Mouse (Mus musculus): ENCODE data around the gene Txn1. TPM values are rescaled to one million over a fixed set of nuclear protein-coding genes. Genes with fewer than 3 reads are reported as not detected.

Txn1 gene
- total RNA-seq, 2 experiments from 2014 or later = 123 to 131 TPM

GRCm38 (mm10) chr4:57942892-57943291 lies 13.3 kb downstream of the Txn1 start:
- no peak for DNase-seq

GRCm38 (mm10) chr4:57940631-57941030 lies 15.6 kb downstream of the Txn1 start:
- no peak for DNase-seq

- no peak for DNase-seq
Measured at GRCm38 (mm10) chr4:57937292-57937691, 18.9 kb downstream of the Txn1 start.

- DNase-seq = no peak
Measured at GRCm38 (mm10) chr4:57934181-57934580, 22.0 kb downstream of the Txn1 start.

- DNase-seq = no peak
Measured at GRCm38 (mm10) chr4:57930559-57931170, 25.5 kb downstream of the Txn1 start.

- DNase-seq = no peak
Measured at GRCm38 (mm10) chr4:57927464-57928205, 28.6 kb downstream of the Txn1 start.

- DNase-seq = no peak
Measured at GRCm38 (mm10) chr4:57924556-57925071, 31.6 kb downstream of the Txn1 start.

- no peak for DNase-seq
Measured at GRCm38 (mm10) chr4:57922171-57922570, 34.0 kb downstream of the Txn1 start.

- DNase-seq = no peak
Measured at GRCm38 (mm10) chr4:57920522-57920921, 35.7 kb downstream of the Txn1 start.

- DNase-seq = no peak
Measured at GRCm38 (mm10) chr4:57919494-57920423, 36.5 kb downstream of the Txn1 start.

- no peak for DNase-seq
Measured at GRCm38 (mm10) chr4:57916711-57917110, 39.5 kb downstream of the Txn1 start.

- peak; percentile 31 for DNase-seq
Measured at GRCm38 (mm10) chr4:57916201-57916661, 40.0 kb downstream of the Txn1 start, which contains the start of gene D630039A03Rik. Gene D630039A03Rik (minus strand): TSS chr4:57916297.

GRCm38 (mm10) chr4:57915216-57915965 lies 40.8 kb downstream of the Txn1 start:
- DNase-seq = peak; percentile 23

- DNase-seq = no peak
Measured at GRCm38 (mm10) chr4:57914193-57915190, 41.7 kb downstream of the Txn1 start.

GRCm38 (mm10) chr4:57913021-57913420 lies 43.2 kb downstream of the Txn1 start:
- no peak for DNase-seq

GRCm38 (mm10) chr4:57908860-57909259 lies 47.4 kb downstream of the Txn1 start:
- DNase-seq = no peak

GRCm38 (mm10) chr4:57906708-57907107 lies 49.5 kb downstream of the Txn1 start:
- DNase-seq = no peak

- DNase-seq = no peak
Measured at GRCm38 (mm10) chr4:57904638-57905037, 51.6 kb downstream of the Txn1 start.

GRCm38 (mm10) chr4:57904211-57904610 lies 52.0 kb downstream of the Txn1 start:
- peak; percentile 72 for DNase-seq

GRCm38 (mm10) chr4:57902619-57903018 lies 53.6 kb downstream of the Txn1 start:
- no peak for DNase-seq
